Mouse (Mus musculus): ENCODE results near the gene Slc44a3.

Slc44a3 gene

GRCm38 (mm10) chr3:121490941-121491340, 41.3 kb downstream of the Slc44a3 start:
- CTCF ChIA-PET: interaction anchor here in 1 of 4 experiments (0.6 kb wide), 1 partner anchor 11 kb away, joined by 5 read pairs; no protein-coding TSS in a partner anchor
- POLR2A ChIA-PET: interaction anchor here in 3 of 4 experiments (0.7 to 2.3 kb wide), 7 partner anchors 9 to 154 kb away, joined by 3 to 9 read pairs (median 3); no protein-coding TSS in a partner anchor

DNA sequence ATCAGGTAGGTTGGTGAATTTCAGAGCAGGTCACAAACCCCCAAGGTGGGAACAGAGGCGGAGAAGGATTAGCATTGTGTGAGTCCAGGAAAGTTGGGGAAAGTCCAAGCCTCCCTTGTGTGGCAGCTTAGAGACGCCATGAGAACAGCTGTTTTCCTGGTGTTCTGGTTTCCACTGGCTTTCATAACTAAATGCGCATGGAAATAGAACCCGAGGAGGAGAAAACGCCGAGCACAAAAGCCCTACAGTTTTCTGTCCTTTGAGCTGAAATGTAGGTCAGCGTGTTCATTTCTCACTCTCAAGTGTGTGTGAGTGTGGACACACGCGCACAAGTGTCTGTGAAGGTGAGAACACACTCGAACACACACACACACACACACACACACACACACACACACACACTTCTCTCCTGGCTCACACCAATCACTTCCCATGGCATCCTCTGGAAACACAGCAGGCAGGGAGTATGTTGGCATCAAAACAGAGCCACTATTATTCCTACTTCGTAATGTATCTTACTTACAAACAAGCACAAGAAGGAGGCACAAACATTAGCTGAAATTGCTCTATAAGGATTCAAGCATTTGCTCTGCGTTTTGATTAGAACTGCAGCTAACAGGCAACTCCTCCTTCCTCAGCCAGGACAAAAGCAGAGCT, 42.6 kb downstream of the Slc44a3 start:
- CTCF ChIA-PET: interaction anchor here in 2 of 4 experiments (0.8 to 1.1 kb wide), 2 partner anchors 10 to 166 kb away, joined by 3 read pairs; no protein-coding TSS in a partner anchor
- POLR2A ChIA-PET: interaction anchor here in 3 of 4 experiments (0.7 to 2.3 kb wide), 8 partner anchors 10 to 169 kb away, joined by 3 to 8 read pairs (median 3); no protein-coding TSS in a partner anchor

DNA sequence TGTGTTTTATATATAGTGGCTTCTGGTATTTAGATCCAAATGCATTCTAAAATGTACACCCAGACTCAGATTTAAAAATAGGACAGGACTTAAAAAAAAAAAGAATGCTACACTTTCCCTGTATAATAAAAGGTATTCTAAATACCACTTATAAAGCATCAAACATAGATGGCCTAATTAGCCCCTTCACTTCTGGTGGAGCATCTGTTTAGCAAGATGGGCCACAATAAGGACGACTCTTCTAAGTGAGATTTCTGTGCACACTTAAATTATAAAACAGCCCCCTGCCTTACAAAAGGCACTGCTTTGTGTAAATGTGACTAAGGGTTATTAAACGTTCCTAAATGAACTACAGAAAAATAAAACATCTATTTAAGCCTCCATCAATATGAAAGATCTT, 47.0 kb downstream of the Slc44a3 start:
- CTCF ChIA-PET: no interaction called here
- POLR2A ChIA-PET: interaction anchor here in 3 of 4 experiments (0.6 to 1.7 kb wide), 4 partner anchors 18 to 98 kb away, joined by 3 to 5 read pairs (median 3); no protein-coding TSS in a partner anchor

GRCm38 (mm10) chr3:121483266-121484161, 48.7 kb downstream of the Slc44a3 start:
- POLR2A ChIA-PET: interaction anchor here in 2 of 4 experiments (1.0 to 1.7 kb wide), 3 partner anchors 50 to 114 kb away, joined by 3 read pairs; no protein-coding TSS in a partner anchor

DNA sequence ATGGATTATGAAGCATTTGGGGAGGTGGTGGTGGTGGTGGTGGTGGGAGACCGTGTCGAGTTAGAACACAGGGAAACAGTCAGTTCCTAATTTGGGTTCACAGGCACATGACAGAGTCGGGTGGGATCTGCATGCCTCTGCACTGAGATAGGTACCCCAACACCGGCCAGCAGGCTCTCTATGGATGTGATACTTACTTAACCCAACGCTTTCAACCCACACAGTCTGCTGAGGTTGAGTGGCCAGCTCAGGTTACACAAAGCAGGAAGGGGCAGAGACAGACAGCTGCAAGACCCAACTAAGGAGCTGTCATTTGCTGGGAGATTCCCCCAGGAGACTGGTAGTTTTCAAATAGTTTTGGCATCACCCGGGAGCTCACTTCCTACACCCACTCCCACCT, 50.6 kb downstream of the Slc44a3 start:
- ChIA-PET CTCF (no interaction called here), POLR2A (no interaction called here)

More at GRCm38 (mm10) chr3:121483266-121484161, 48.7 kb downstream of the Slc44a3 start:
- CTCF ChIA-PET: no interaction called here

- CTCF ChIA-PET: interaction anchor here in 1 of 4 experiments (1.2 kb wide), 1 partner anchor 19 kb away, joined by 3 read pairs; no protein-coding TSS in a partner anchor
- POLR2A ChIA-PET: interaction anchor here in 2 of 4 experiments (1.0 to 1.6 kb wide), 4 partner anchors 11 to 63 kb away, joined by 3 to 7 read pairs (median 4); no protein-coding TSS in a partner anchor
These were observed 51.2 kb downstream of the Slc44a3 start for GRCm38 (mm10) chr3:121480961-121481436.

DNA sequence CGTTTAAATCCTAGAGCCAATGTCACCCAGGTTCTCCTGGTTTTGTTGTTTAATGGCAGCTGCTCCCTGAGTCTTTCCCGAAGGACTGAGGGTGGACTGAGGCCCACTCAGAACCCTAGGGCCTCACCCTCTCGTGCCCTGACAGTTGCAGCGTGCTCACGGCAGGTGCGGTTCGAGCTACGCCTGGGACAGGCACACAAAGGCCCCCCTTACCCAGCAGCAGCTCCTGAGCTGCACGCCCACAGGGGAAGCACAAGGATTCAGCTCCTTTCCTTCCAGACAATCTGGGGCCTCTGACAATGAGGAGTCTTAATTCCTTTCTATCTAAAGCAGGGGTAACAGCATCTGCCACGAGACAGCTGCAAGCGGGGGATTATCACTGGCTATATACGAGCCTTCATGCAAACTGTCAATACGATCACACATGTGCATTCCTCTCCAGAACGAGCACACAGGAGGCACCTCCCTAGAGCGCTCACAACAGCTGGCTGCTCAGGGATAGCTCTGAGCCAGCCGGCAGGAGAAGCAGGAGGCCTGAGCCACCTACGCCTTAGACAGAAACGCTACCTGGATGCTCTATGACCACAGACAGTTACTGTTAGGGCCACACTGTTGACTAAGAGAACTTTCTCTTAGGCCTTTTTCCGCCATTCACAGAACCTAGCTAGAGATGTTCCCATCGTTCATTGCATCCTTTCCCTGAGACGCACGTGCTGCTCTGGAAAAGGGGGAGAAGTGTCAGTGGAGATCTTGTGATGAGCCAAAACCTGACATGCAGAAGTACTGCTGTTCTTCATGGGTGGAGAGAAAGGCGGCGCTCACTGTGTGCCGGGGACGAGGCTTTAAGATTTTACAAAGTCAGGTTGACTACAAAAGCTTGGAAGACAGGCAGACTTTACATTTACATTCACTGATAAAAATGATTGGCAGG, 51.9 kb downstream of the Slc44a3 start:
- ChIA-PET CTCF (interaction anchor here in 2 of 4 experiments (1.2 to 1.8 kb wide), 2 partner anchors 20 kb away, joined by 3 to 6 read pairs; no protein-coding TSS in a partner anchor), POLR2A (interaction anchor here (0.6 to 1.6 kb wide), 12 partner anchors 8 to 694 kb away, joined by 3 to 7 read pairs (median 3); no protein-coding TSS in a partner anchor)

GRCm38 (mm10) chr3:121474738-121475137, 57.5 kb downstream of the Slc44a3 start:
- ChIA-PET POLR2A (interaction anchor here in 1 of 4 experiments (0.6 to 1.0 kb wide), 2 partner anchors 28 to 36 kb away, joined by 3 to 4 read pairs; no protein-coding TSS in a partner anchor), CTCF (no interaction called here)

GRCm38 (mm10) chr3:121471703-121472102, 60.5 kb downstream of the Slc44a3 start:
- POLR2A ChIA-PET: no interaction called here
- CTCF ChIA-PET: no interaction called here

DNA sequence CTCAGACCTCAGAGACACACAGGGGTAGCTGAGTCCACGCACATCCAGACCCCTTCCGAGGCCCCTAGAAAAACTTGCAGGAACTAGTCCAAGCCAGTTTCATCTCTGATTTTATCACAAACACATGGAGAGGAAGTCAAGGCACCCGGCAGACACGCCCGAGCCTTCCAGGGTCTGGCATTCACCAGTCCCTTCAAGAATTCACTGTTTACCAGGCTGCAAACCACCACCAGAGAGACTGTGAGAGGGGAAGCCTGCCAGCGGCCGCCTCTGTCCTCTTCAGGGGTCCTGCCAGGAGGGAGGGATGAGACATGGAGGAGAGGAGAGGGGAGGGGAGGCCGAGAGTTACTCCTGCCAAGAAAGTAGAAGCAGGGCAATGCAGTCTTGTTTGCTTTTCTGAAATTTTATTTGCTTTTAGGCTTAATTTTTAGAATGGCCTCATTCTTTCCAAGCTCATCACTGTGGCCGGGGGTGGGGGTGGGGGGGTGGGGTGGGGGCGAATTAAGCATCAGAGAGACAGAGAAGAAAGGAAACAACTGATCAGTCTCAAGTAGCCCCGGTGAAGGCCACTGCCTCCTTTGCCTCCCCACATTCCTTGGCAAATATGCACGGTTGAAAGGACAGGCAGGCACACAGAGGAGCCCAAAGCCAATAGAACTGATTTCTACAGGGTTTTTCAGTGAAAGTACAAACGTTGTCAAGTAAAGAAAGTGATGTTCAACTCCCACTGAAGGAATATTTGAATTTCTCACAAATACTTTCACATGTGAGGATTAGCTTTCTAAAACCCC, 62.8 kb downstream of the Slc44a3 start:
- ChIA-PET CTCF (no interaction called here), POLR2A (interaction anchor here in 2 of 4 experiments (0.5 to 3.4 kb wide), 18 partner anchors 9 to 1064 kb away, joined by 3 to 21 read pairs (median 4); no protein-coding TSS in a partner anchor)

DNA sequence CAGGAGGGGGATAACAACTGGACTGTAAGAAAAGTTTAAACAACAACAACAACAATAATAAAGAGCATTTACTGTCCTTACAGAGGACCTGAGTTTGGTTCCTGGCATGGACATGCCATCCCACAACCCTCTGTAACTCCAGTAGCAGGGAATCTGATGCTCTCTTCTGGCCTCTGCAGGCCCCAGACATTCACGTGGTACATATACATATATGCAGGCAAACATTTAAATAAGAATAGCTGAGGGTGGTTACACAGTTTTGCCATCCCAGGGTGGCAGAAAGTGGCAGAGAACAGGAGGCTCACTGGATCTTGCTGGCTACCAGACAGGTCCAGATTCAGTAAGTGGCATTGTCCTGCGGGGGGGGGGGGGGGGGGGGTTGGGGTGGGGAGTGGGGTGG, 64.1 kb downstream of the Slc44a3 start:
- CTCF ChIA-PET: no interaction called here
- POLR2A ChIA-PET: interaction anchor here (0.6 to 3.4 kb wide), 26 partner anchors 9 to 119 kb away, joined by 3 to 21 read pairs (median 4); partner anchors contain the start of gene Cnn3 (in 1 of the 4)

DNA sequence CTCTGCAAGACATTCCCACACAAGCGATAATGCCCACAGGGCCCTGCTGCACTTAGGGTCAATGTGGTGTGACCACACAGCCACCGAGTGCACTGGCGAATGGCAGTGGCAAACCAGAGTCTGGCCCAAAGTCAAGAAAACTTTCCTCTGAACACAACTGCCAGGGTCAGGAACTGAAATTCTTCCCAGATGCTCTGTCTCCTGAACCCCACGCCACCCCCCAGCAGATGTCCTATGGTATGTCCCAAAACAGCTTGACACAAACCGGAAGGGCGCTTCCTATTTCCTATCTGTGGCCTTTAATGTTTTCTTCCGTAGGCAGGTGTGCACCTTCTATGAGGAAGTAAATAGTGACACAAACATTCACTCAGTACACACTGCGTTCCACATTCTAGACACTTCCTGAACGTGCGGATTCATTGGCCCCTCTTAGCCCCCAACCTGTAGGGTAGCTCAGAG, 65.1 kb downstream of the Slc44a3 start:
- ChIA-PET CTCF (interaction anchor here in 1 of 4 experiments (0.5 kb wide), 1 partner anchor 159 kb away, joined by 3 read pairs; no protein-coding TSS in a partner anchor), POLR2A (interaction anchor here in 3 of 4 experiments (0.6 to 3.4 kb wide), 17 partner anchors 8 to 176 kb away, joined by 3 to 21 read pairs (median 4); partner anchors contain the start of gene Alg14 (in 1 of the 3))

- CTCF ChIA-PET: interaction anchor here in 1 of 4 experiments (0.6 kb wide), 1 partner anchor 40 kb away, joined by 4 read pairs; no protein-coding TSS in a partner anchor
- POLR2A ChIA-PET: interaction anchor here in 3 of 4 experiments (0.9 to 2.5 kb wide), 8 partner anchors 10 to 41 kb away, joined by 3 to 18 read pairs (median 5); no protein-coding TSS in a partner anchor
These were observed 66.4 kb downstream of the Slc44a3 start for GRCm38 (mm10) chr3:121465795-121466194.

- CTCF ChIA-PET: no interaction called here
- POLR2A ChIA-PET: interaction anchor here in 2 of 4 experiments (0.6 to 2.3 kb wide), 6 partner anchors 9 to 231 kb away, joined by 3 to 18 read pairs (median 4); no protein-coding TSS in a partner anchor
These were observed 67.4 kb downstream of the Slc44a3 start for GRCm38 (mm10) chr3:121464733-121465305.

GRCm38 (mm10) chr3:121462782-121463181, 69.4 kb downstream of the Slc44a3 start:
- ChIA-PET POLR2A (no interaction called here), CTCF (interaction anchor here in 1 of 4 experiments (0.6 kb wide), 1 partner anchor 273 kb away, joined by 4 read pairs; no protein-coding TSS in a partner anchor)

DNA sequence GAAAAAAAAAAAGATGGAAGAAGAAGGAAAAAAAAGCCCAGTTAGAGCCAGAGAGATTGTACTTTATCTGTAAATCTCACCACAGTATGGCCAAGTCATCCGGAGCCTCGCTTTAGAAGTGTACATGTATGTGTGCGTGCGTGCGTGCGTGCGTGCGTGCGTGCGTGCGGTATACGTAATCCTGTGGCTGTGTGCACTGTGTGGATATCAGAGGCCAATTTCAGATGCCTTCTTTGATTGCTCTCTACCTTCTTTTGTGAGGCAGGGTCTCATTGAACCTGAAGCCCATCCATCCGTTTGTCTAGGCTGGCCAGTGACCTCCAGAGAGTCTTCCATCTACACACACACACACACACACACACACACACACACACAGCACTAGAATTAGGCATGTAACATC, 70.7 kb downstream of the Slc44a3 start:
- CTCF ChIA-PET: no interaction called here
- POLR2A ChIA-PET: interaction anchor here in 2 of 4 experiments (1.5 to 1.9 kb wide), 2 partner anchors 9 to 19 kb away, joined by 3 to 4 read pairs; no protein-coding TSS in a partner anchor
